Mouse (Mus musculus) lung, postnatal 25 days (tissue): ENCODE results near the gene Bcl2.

ENCODE experiments used
- DNase-seq: peaks from one replicate; pipeline ENCODE4 v3.0.0; 2022; ENCODE audit warnings: low spot score

Bcl2 gene

GRCm38 (mm10) chr1:106666140-106667088 is 47.7 kb downstream of the Bcl2 start:
- DNase-seq, result no peak

- no peak for DNase-seq
Observed at GRCm38 (mm10) chr1:106664978-106665377, 49.1 kb downstream of the Bcl2 start.

- no peak for DNase-seq
Observed at GRCm38 (mm10) chr1:106662486-106662885, 51.6 kb downstream of the Bcl2 start.

GRCm38 (mm10) chr1:106658293-106658847 is 55.7 kb downstream of the Bcl2 start:
- DNase-seq, result no peak

- DNase-seq, result no peak
Observed at GRCm38 (mm10) chr1:106656207-106656738, 57.8 kb downstream of the Bcl2 start.

GRCm38 (mm10) chr1:106654254-106654653 is 59.8 kb downstream of the Bcl2 start:
- DNase-seq, result no peak

- DNase-seq, result no peak
Observed at GRCm38 (mm10) chr1:106653441-106653860, 60.6 kb downstream of the Bcl2 start.

- DNase-seq, result no peak
Observed at GRCm38 (mm10) chr1:106651211-106651610, 62.9 kb downstream of the Bcl2 start.

GRCm38 (mm10) chr1:106650427-106650826 is 63.6 kb downstream of the Bcl2 start:
- DNase-seq, result no peak

GRCm38 (mm10) chr1:106647336-106647735 is 66.7 kb downstream of the Bcl2 start:
- no peak for DNase-seq

- no peak for DNase-seq
Observed at GRCm38 (mm10) chr1:106644566-106644965, 69.5 kb downstream of the Bcl2 start.

- DNase-seq, result no peak
Observed at GRCm38 (mm10) chr1:106643527-106643926, 70.5 kb downstream of the Bcl2 start.

- DNase-seq, result no peak
Observed at GRCm38 (mm10) chr1:106640577-106640976, 73.5 kb downstream of the Bcl2 start.

GRCm38 (mm10) chr1:106637705-106638104 is 76.4 kb downstream of the Bcl2 start:
- no peak for DNase-seq

GRCm38 (mm10) chr1:106636714-106637113 is 77.4 kb downstream of the Bcl2 start:
- no peak for DNase-seq

- no peak for DNase-seq
Observed at GRCm38 (mm10) chr1:106633207-106633606, 80.9 kb downstream of the Bcl2 start.

GRCm38 (mm10) chr1:106631869-106632463 is 82.1 kb downstream of the Bcl2 start:
- no peak for DNase-seq

GRCm38 (mm10) chr1:106630973-106631372 is 83.1 kb downstream of the Bcl2 start:
- DNase-seq, result no peak

GRCm38 (mm10) chr1:106629931-106630682 is 84.0 kb downstream of the Bcl2 start:
- DNase-seq, result peak; percentile 51

GRCm38 (mm10) chr1:106629470-106629830 is 84.6 kb downstream of the Bcl2 start:
- peak; percentile 37 for DNase-seq

- no peak for DNase-seq
Observed at GRCm38 (mm10) chr1:106628718-106629469, 85.2 kb downstream of the Bcl2 start.
